Mouse (Mus musculus) testis, adult 2 months (tissue): Measurements from ENCODE around the gene Gng12.

Experiments used
- CTCF ChIP-seq: fragments of 200-500 bp; IDR thresholded peaks from 2 replicates; pipeline ENCODE4 v1.5.1; 2012; ENCODE audit warnings: low read depth, mild to moderate bottlenecking, inconsistent platforms, low read length, moderate library complexity; ENCODE audit not compliant: control insufficient read depth, insufficient read depth, insufficient replicate concordance
- POLR2A ChIP-seq: fragments of 200-500 bp; IDR thresholded peaks from 2 replicates; pipeline ENCODE4 v1.6.1; 2012; ENCODE audit warnings: low read depth, mild to moderate bottlenecking, inconsistent platforms, low read length, moderate library complexity; ENCODE audit not compliant: control insufficient read depth

DNA sequence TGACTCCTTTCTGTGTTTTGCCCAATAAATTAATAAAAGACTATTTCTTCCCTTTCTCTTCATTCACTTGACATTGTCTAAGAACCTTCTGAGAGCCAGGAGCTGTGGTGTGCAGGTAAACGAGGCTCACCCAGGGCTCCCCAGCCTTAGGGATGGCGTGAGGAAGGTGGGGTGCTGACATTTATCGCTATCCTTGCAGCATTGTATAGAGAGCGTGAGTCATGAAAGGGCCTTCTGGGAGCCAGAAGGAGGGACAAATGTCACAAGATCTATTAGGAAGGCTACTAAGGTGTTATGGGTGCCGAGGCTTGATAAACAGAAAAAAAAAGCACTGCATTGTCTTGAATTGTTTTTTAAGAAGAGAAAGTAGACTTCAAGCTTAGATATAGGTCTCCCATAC, 125.1 kb downstream of the Gng12 start:
- TF ChIP-seq POLR2A (no peak), CTCF (no peak)
